Mouse (Mus musculus): ENCODE measurements around the gene Mdm2. TPM values are rescaled to one million over a fixed set of nuclear protein-coding genes. Genes with fewer than 3 reads are reported as not detected.

Gene Mdm2
- total and polyA plus RNA-seq, 3 experiments, result 35.3 to 601 (median 42.2) TPM

- DNase-seq (ENCODE audit: low read depth, low spot score), result no peak
- peaks cover 0 to 2% of the 10 kb centered on the region in 2 experiments; a peak in 2 of 4 replicates for H3K27me3 ChIP-seq (ENCODE audit: control insufficient read depth in 1 of 2, insufficient read depth in 2 of 2, low read length in 2 of 2)
- H3K9ac ChIP-seq (ENCODE audit: control insufficient read depth, low read depth, low read length, poor library complexity, severe bottlenecking), result no peak overlapping the region
- no peaks in the 10 kb centered on the region for H3K4me1 ChIP-seq (ENCODE audit: control insufficient read depth in 1 of 2, insufficient read depth in 2 of 2, low read length in 2 of 2)
- H3K79me2 ChIP-seq (ENCODE audit: control insufficient read depth, insufficient read depth, low read length, poor library complexity), result no peaks in the 10 kb centered on the region
- H3K36me3 ChIP-seq (ENCODE audit: control insufficient read depth in 1 of 2, insufficient read depth in 2 of 2, low read length in 2 of 2), result no peaks in the 10 kb centered on the region
- no peaks in the 10 kb centered on the region for H3K9me3 ChIP-seq (replicated peaks; ENCODE audit: insufficient read depth, low read length)
- no peak for TF ChIP-seq MEF2A (IDR thresholded peaks at IDR 0.05; ENCODE audit: extremely low read depth, insufficient replicate concordance, low read depth, low read length, poor library complexity, severe bottlenecking)
- no peak for TF ChIP-seq RAD21 (IDR thresholded peaks at IDR 0.05; ENCODE audit: low read depth, low read length)
- no peak for TF ChIP-seq TBP (IDR thresholded peaks at IDR 0.05; ENCODE audit: low read depth, low read length)
- TF ChIP-seq MAZ (IDR thresholded peaks at IDR 0.05; ENCODE audit: low read depth, low read length), result no peak
- no peak for TF ChIP-seq ETS1 (IDR thresholded peaks at IDR 0.05; ENCODE audit: low read depth, low read length)
- no peak for TF ChIP-seq POLR2AphosphoS2 (IDR thresholded peaks at IDR 0.05; ENCODE audit: low read length)
- TF ChIP-seq NRF1 (IDR thresholded peaks at IDR 0.05; ENCODE audit: insufficient read depth, low read depth, low read length, poor library complexity, severe bottlenecking), result no peak
- TF ChIP-seq HCFC1 (IDR thresholded peaks at IDR 0.05; ENCODE audit: low read depth, low read length), result no peak
- no peak for TF ChIP-seq BHLHE40 (IDR thresholded peaks at IDR 0.05; ENCODE audit: borderline replicate concordance, low read depth, low read length)
- no peak for TF ChIP-seq GABPA (IDR thresholded peaks at IDR 0.05; ENCODE audit: low read depth, low read length)
- no peak for TF ChIP-seq CTCF (IDR thresholded peaks at IDR 0.05 in 2 of 3, conservative IDR thresholded peaks at IDR 0.05 in 1 of 3; ENCODE audit: control insufficient read depth in 1 of 3, insufficient read depth in 1 of 3, low read depth in 2 of 3, low read length in 3 of 3, poor library complexity in 1 of 3, severe bottlenecking in 1 of 3)
- no peak for TF ChIP-seq CHD2 (IDR thresholded peaks at IDR 0.05; ENCODE audit: low read length)
- TF ChIP-seq MYB (IDR thresholded peaks at IDR 0.05; ENCODE audit: low read depth, low read length), result no peak
- no peak for TF ChIP-seq GATA1 (IDR thresholded peaks at IDR 0.05; ENCODE audit: low read depth, low read length)
- no peak for TF ChIP-seq USF1 (IDR thresholded peaks at IDR 0.05; ENCODE audit: low read depth, low read length)
- no peak for TF ChIP-seq NELFE (IDR thresholded peaks at IDR 0.05; ENCODE audit: low read depth, low read length)
- no peak for TF ChIP-seq ZKSCAN1 (IDR thresholded peaks at IDR 0.05; ENCODE audit: low read depth, low read length)
- TF ChIP-seq USF2 (IDR thresholded peaks at IDR 0.05; ENCODE audit: borderline replicate concordance in 1 of 2, insufficient read depth in 1 of 2, low read depth in 1 of 2, low read length in 2 of 2), result no peak
- H3K27ac ChIP-seq (ENCODE audit: control insufficient read depth, low read depth, low read length), result no peak overlapping the region
- no peak overlapping the region for H3K4me3 ChIP-seq (ENCODE audit: control insufficient read depth in 1 of 2, insufficient read depth in 1 of 2, low read depth in 2 of 2, low read length in 2 of 2)
Measured at GRCm38 (mm10) chr10:117655460-117655859, 55.1 kb downstream of the Mdm2 start.

- Histone ChIP-seq H3K27ac (ENCODE audit: control insufficient read depth, low read depth, low read length) (no peak overlapping the region), H3K79me2 (ENCODE audit: control insufficient read depth, insufficient read depth, low read length, poor library complexity) (no peaks in the 10 kb centered on the region), H3K4me1 (ENCODE audit: control insufficient read depth in 1 of 2, insufficient read depth in 2 of 2, low read length in 2 of 2) (no peaks in the 10 kb centered on the region), H3K9me3 (replicated peaks; ENCODE audit: insufficient read depth, low read length) (no peaks in the 10 kb centered on the region), H3K4me3 (ENCODE audit: control insufficient read depth in 1 of 2, insufficient read depth in 1 of 2, low read depth in 2 of 2, low read length in 2 of 2) (no peak overlapping the region), H3K9ac (ENCODE audit: control insufficient read depth, low read depth, low read length, poor library complexity, severe bottlenecking) (no peak overlapping the region), H3K27me3 (ENCODE audit: control insufficient read depth in 1 of 2, insufficient read depth in 2 of 2, low read length in 2 of 2) (peaks cover 0 to 2% of the 10 kb centered on the region in 2 experiments; a peak in 2 of 4 replicates), H3K36me3 (ENCODE audit: control insufficient read depth in 1 of 2, insufficient read depth in 2 of 2, low read length in 2 of 2) (no peaks in the 10 kb centered on the region)
- no peak for DNase-seq (ENCODE audit: low read depth, low spot score)
- TF ChIP-seq POLR2A (IDR thresholded peaks at IDR 0.05; ENCODE audit: control insufficient read depth in 1 of 2, insufficient read depth in 1 of 2, low read depth in 1 of 2, low read length in 2 of 2, poor library complexity in 1 of 2) (no peak), POLR2AphosphoS2 (IDR thresholded peaks at IDR 0.05; ENCODE audit: low read length) (no peak), TAL1 (IDR thresholded peaks at IDR 0.05; ENCODE audit: low read length) (no peak)
Measured at GRCm38 (mm10) chr10:117654576-117655123, 55.9 kb downstream of the Mdm2 start.
